Mouse (Mus musculus) midbrain, embryonic 16.5 days (tissue): ENCODE results near the gene Cxcr5. TPM values are rescaled to one million over a fixed set of nuclear protein-coding genes. Genes with fewer than 3 reads are reported as not detected.

Experiments used
- ATAC-seq: fragments of 200-750 bp; cut with Nextera tagmentation; 2 replicates; pipeline ENCODE4 v1.8.0; 2017; ENCODE audit warnings: moderate TSS enrichment
- H3K27ac ChIP-seq: fragments of 300-500 bp; sonication (generic); 2 replicates; pipeline ENCODE4 v1.5.1; 2014; ENCODE audit warnings: mild to moderate bottlenecking, low read length, mixed read lengths
- H3K27me3 ChIP-seq: fragments of 300-500 bp; sonication (generic); 2 replicates; pipeline ENCODE4 v1.6.1; 2014; ENCODE audit warnings: low read depth, low read length, mixed read lengths; ENCODE audit not compliant: control insufficient read depth, insufficient read depth
- H3K36me3 ChIP-seq: fragments of 300-500 bp; sonication (generic); 2 replicates; pipeline ENCODE4 v1.6.1; 2014; ENCODE audit warnings: mild to moderate bottlenecking, low read length, moderate library complexity, mixed read lengths; ENCODE audit not compliant: control insufficient read depth, insufficient read depth
- H3K4me1 ChIP-seq: fragments of 300-500 bp; sonication (generic); 2 replicates; pipeline ENCODE4 v1.6.1; 2014; ENCODE audit warnings: mild to moderate bottlenecking, low read length, mixed read lengths; ENCODE audit not compliant: control insufficient read depth, insufficient read depth
- H3K4me2 ChIP-seq: fragments of 300-500 bp; sonication (generic); 2 replicates; pipeline ENCODE4 v1.6.1; 2014; ENCODE audit warnings: mild to moderate bottlenecking, low read length, mixed read lengths
- H3K4me3 ChIP-seq: fragments of 300-500 bp; sonication (generic); 2 replicates; pipeline ENCODE4 v1.5.1; 2014; ENCODE audit warnings: low read depth, mild to moderate bottlenecking, low read length, moderate library complexity, mixed read lengths
- H3K9ac ChIP-seq: fragments of 300-500 bp; sonication (generic); 2 replicates; pipeline ENCODE4 v1.6.1; 2014; ENCODE audit warnings: low read depth, low read length, mixed read lengths
- H3K9me3 ChIP-seq: fragments of 300-500 bp; sonication (generic); replicated peaks from 2 replicates; pipeline ENCODE4 v1.6.1; 2014; ENCODE audit warnings: mild to moderate bottlenecking, low read length, mixed read lengths; ENCODE audit not compliant: control insufficient read depth, poor library complexity, severe bottlenecking
- WGBS: fragments of 180-500 bp; shearing (Covaris S2); extraction: QIAGEN DNeasy Blood & Tissue Kit; methylation state at CpG from one replicate; pipeline ENCODE4 v1.1.7; 2014; 5-methylcytosine and 5-hydroxymethylcytosine counted together
- polyA plus RNA-seq: library from polyadenylated mRNA; unstranded; fragments of >200 nt; fragmentation: Nextera tagmentation; extraction: Ambion mirVana; gene quantifications from 2 replicates; pipeline ENCODE4 v1.2.1, GENCODE M21; 2015

The Cxcr5 gene
- polyA plus RNA-seq, result 0.07 TPM in 1 of 2 replicates, not detected in the other

GRCm38 (mm10) chr9:44561597-44561996 lies at the start of gene Cxcr5:
Gene Cxcr5 (minus strand): TSS chr9:44561877.
- Histone ChIP-seq H3K27me3 (no peaks in the 10 kb centered on the region), H3K9me3 (no peaks in the 10 kb centered on the region), H3K9ac (no peak within 1 kb of the TSS), H3K4me2 (no peak within 1 kb of the TSS), H3K36me3 (no peaks in the 10 kb centered on the region), H3K27ac (no peak within 1 kb of the TSS), H3K4me3 (no peak within 1 kb of the TSS), H3K4me1 (no peaks in the 10 kb centered on the region)
- WGBS, result 50% methylated on average over 4 of the region's 4 CpGs
- ATAC-seq, result no peak

GRCm38 (mm10) chr9:44610371-44610770 lies 48.7 kb upstream of the Cxcr5 start:
- WGBS, result 98% methylated on average over 25 of the region's 25 CpGs
- Histone ChIP-seq H3K9ac (no peak overlapping the region), H3K27me3 (no peaks in the 10 kb centered on the region), H3K36me3 (peaks cover 12% of the 10 kb centered on the region), H3K4me2 (no peak overlapping the region), H3K4me1 (peaks cover 30% of the 10 kb centered on the region), H3K27ac (no peak overlapping the region), H3K9me3 (no peaks in the 10 kb centered on the region), H3K4me3 (no peak overlapping the region)
- ATAC-seq, result no peak

GRCm38 (mm10) chr9:44607306-44607705 lies 45.6 kb upstream of the Cxcr5 start:
- Histone ChIP-seq H3K36me3 (peaks cover 9% of the 10 kb centered on the region), H3K4me2 (peak overlapping the region; percentile 42), H3K27ac (no peak overlapping the region), H3K27me3 (no peaks in the 10 kb centered on the region), H3K9me3 (no peaks in the 10 kb centered on the region), H3K4me3 (peak overlapping the region; percentile 1; the same call in 1 of the 2 replicates), H3K9ac (peak overlapping the region; percentile 8; the same call in 1 of the 2 replicates), H3K4me1 (peaks cover 36% of the 10 kb centered on the region)
- ATAC-seq, result no peak
- 55% methylated on average over 4 of the region's 4 CpGs for whole genome bisulfite sequencing

GRCm38 (mm10) chr9:44606646-44607045 lies 45.0 kb upstream of the Cxcr5 start:
- peaks cover 36% of the 10 kb centered on the region for H3K4me1 ChIP-seq
- H3K4me3 ChIP-seq, result no peak overlapping the region; the same call in 1 of the 2 replicates
- 65% methylated on average over 4 of the region's 4 CpGs for WGBS
- no peak overlapping the region for H3K27ac ChIP-seq
- H3K9ac ChIP-seq, result no peak overlapping the region
- no peak for ATAC-seq
- H3K27me3 ChIP-seq, result no peaks in the 10 kb centered on the region
- H3K9me3 ChIP-seq, result no peaks in the 10 kb centered on the region
- H3K36me3 ChIP-seq, result peaks cover 9% of the 10 kb centered on the region
- H3K4me2 ChIP-seq, result peak overlapping the region; percentile 48

GRCm38 (mm10) chr9:44605616-44606165 lies 44.0 kb upstream of the Cxcr5 start:
- no peak for ATAC-seq
- WGBS, result under 1% methylated on average over 13 of the region's 13 CpGs
- peak overlapping the region; percentile 100 for H3K9ac ChIP-seq
- H3K36me3 ChIP-seq, result peaks cover 9% of the 10 kb centered on the region
- peak overlapping the region; percentile 100 for H3K27ac ChIP-seq
- H3K27me3 ChIP-seq, result no peaks in the 10 kb centered on the region
- peaks cover 36% of the 10 kb centered on the region for H3K4me1 ChIP-seq
- H3K9me3 ChIP-seq, result no peaks in the 10 kb centered on the region
- H3K4me3 ChIP-seq, result peak overlapping the region; percentile 98
- peak overlapping the region; percentile 48 for H3K4me2 ChIP-seq

- Histone ChIP-seq H3K36me3 (peaks cover 4% of the 10 kb centered on the region), H3K4me3 (peak within 1 kb of the TSS; percentile 98), H3K27me3 (no peaks in the 10 kb centered on the region), H3K9me3 (no peaks in the 10 kb centered on the region), H3K4me2 (peak within 1 kb of the TSS; percentile 93), H3K27ac (peak within 1 kb of the TSS; percentile 100), H3K4me1 (peaks cover 36% of the 10 kb centered on the region), H3K9ac (peak within 1 kb of the TSS; percentile 100)
- under 1% methylated on average over 59 of the region's 80 CpGs for WGBS
- peak; percentile 70 for ATAC-seq
Measured at GRCm38 (mm10) chr9:44604779-44605615, 43.3 kb upstream of the Cxcr5 start, which contains the start of gene Ddx6. Gene Ddx6 (plus strand): TSS chr9:44604892.

GRCm38 (mm10) chr9:44604290-44604778 lies 42.7 kb upstream of the Cxcr5 start:
- peak overlapping the region; percentile 100 for H3K9ac ChIP-seq
- peak overlapping the region; percentile 93 for H3K4me2 ChIP-seq
- WGBS, result 0% methylated on average over 34 of the region's 65 CpGs
- no peaks in the 10 kb centered on the region for H3K27me3 ChIP-seq
- ATAC-seq, result peak; percentile 83
- H3K9me3 ChIP-seq, result no peaks in the 10 kb centered on the region
- peak overlapping the region; percentile 100 for H3K27ac ChIP-seq
- H3K4me1 ChIP-seq, result peaks cover 34% of the 10 kb centered on the region
- peak overlapping the region; percentile 98 for H3K4me3 ChIP-seq
- peaks cover 4% of the 10 kb centered on the region for H3K36me3 ChIP-seq

- under 1% methylated on average over 37 of the region's 38 CpGs for WGBS
- Histone ChIP-seq H3K9ac (peak overlapping the region; percentile 100), H3K4me1 (peaks cover 35% of the 10 kb centered on the region), H3K36me3 (no peaks in the 10 kb centered on the region; the same call in 1 of the 2 replicates), H3K4me3 (peak overlapping the region; percentile 98), H3K4me2 (peak overlapping the region; percentile 93), H3K27me3 (no peaks in the 10 kb centered on the region), H3K9me3 (no peaks in the 10 kb centered on the region), H3K27ac (peak overlapping the region; percentile 100)
- peak; percentile 55 for ATAC-seq
Measured at GRCm38 (mm10) chr9:44603454-44604289, 42.0 kb upstream of the Cxcr5 start.
